Mouse (Mus musculus): ENCODE data around the gene Tjap1. TPM values are rescaled to one million over a fixed set of nuclear protein-coding genes. Genes with fewer than 3 reads are reported as not detected.

The Tjap1 gene
- polyA plus RNA-seq, 1 experiment from 2014 or later = 53.1 TPM

GRCm38 (mm10) chr17:46242993-46243392 lies 39.8 kb downstream of the Tjap1 start:
- H3K9me3 ChIP-seq (ENCODE audit: control insufficient read depth, low read length) = no peaks in the 10 kb centered on the region; the same call in 1 of the 2 replicates
- no peak overlapping the region for H3K9ac ChIP-seq (ENCODE audit: low read length)
- H3K27ac ChIP-seq (replicated peaks; ENCODE audit: low read depth, low read length) = no peak overlapping the region
- no peak for ATAC-seq (ENCODE audit: insufficient number of reproducible peaks, low FRiP score, low TSS enrichment, low read depth)
- no peaks in the 10 kb centered on the region for H3K27me3 ChIP-seq (ENCODE audit: control insufficient read depth, insufficient read depth, low read length)
- 85% methylated on average over 4 of the region's 4 CpGs for WGBS
- DNase-seq (ENCODE audit: low spot score) = no peak
- H3K4me3 ChIP-seq (ENCODE audit: low read depth, low read length) = no peak overlapping the region
- peaks cover 5% of the 10 kb centered on the region; the same call in 1 of the 2 replicates for H3K4me1 ChIP-seq (ENCODE audit: control insufficient read depth, insufficient read depth, low read length)
- peaks cover 62% of the 10 kb centered on the region for H3K36me3 ChIP-seq (ENCODE audit: control insufficient read depth, insufficient read depth, low read length)
- no peak overlapping the region for H3K4me2 ChIP-seq (ENCODE audit: low read depth, severe bottlenecking)

GRCm38 (mm10) chr17:46242274-46242673 lies 40.6 kb downstream of the Tjap1 start:
- Histone ChIP-seq H3K9ac (ENCODE audit: low read length) (no peak overlapping the region), H3K4me1 (ENCODE audit: control insufficient read depth, insufficient read depth, low read length) (peaks cover 5% of the 10 kb centered on the region; the same call in 1 of the 2 replicates), H3K4me2 (ENCODE audit: low read depth, severe bottlenecking) (no peak overlapping the region), H3K27me3 (ENCODE audit: control insufficient read depth, insufficient read depth, low read length) (no peaks in the 10 kb centered on the region), H3K27ac (replicated peaks; ENCODE audit: low read depth, low read length) (no peak overlapping the region), H3K4me3 (ENCODE audit: low read depth, low read length) (no peak overlapping the region), H3K36me3 (ENCODE audit: control insufficient read depth, insufficient read depth, low read length) (peaks cover 65% of the 10 kb centered on the region), H3K9me3 (ENCODE audit: control insufficient read depth, low read length) (no peaks in the 10 kb centered on the region; the same call in 1 of the 2 replicates)
- ATAC-seq (ENCODE audit: insufficient number of reproducible peaks, low FRiP score, low TSS enrichment, low read depth) = no peak
- WGBS = 91% methylated on average over 13 of the region's 13 CpGs
- no peak for DNase-seq (ENCODE audit: low spot score)

- H3K27me3 ChIP-seq (ENCODE audit: control insufficient read depth, insufficient read depth, low read length) = no peaks in the 10 kb centered on the region
- H3K4me1 ChIP-seq (ENCODE audit: control insufficient read depth, insufficient read depth, low read length) = no peaks in the 10 kb centered on the region
- H3K4me3 ChIP-seq (ENCODE audit: low read depth, low read length) = no peak overlapping the region
- DNase-seq (ENCODE audit: low spot score) (no peak), ATAC-seq (ENCODE audit: insufficient number of reproducible peaks, low FRiP score, low TSS enrichment, low read depth) (no peak)
- no peaks in the 10 kb centered on the region; the same call in 1 of the 2 replicates for H3K9me3 ChIP-seq (ENCODE audit: control insufficient read depth, low read length)
- no peak overlapping the region for H3K27ac ChIP-seq (replicated peaks; ENCODE audit: low read depth, low read length)
- no peak overlapping the region for H3K4me2 ChIP-seq (ENCODE audit: low read depth, severe bottlenecking)
- H3K9ac ChIP-seq (ENCODE audit: low read length) = no peak overlapping the region
- WGBS = 78% methylated on average over 11 of the region's 11 CpGs
- peaks cover 71% of the 10 kb centered on the region for H3K36me3 ChIP-seq (ENCODE audit: control insufficient read depth, insufficient read depth, low read length)
Observed at GRCm38 (mm10) chr17:46241471-46241870, 41.4 kb downstream of the Tjap1 start.

GRCm38 (mm10) chr17:46239516-46240114 lies 43.2 kb downstream of the Tjap1 start:
- WGBS = 91% methylated on average over 15 of the region's 15 CpGs
- Histone ChIP-seq H3K27me3 (ENCODE audit: control insufficient read depth, insufficient read depth, low read length) (no peaks in the 10 kb centered on the region), H3K4me3 (ENCODE audit: low read depth, low read length) (no peak overlapping the region), H3K27ac (replicated peaks; ENCODE audit: low read depth, low read length) (no peak overlapping the region), H3K9me3 (ENCODE audit: control insufficient read depth, low read length) (no peaks in the 10 kb centered on the region; the same call in 1 of the 2 replicates), H3K4me1 (ENCODE audit: control insufficient read depth, insufficient read depth, low read length) (no peaks in the 10 kb centered on the region), H3K4me2 (ENCODE audit: low read depth, severe bottlenecking) (no peak overlapping the region), H3K9ac (ENCODE audit: low read length) (no peak overlapping the region), H3K36me3 (ENCODE audit: control insufficient read depth, insufficient read depth, low read length) (peaks cover 59% of the 10 kb centered on the region)
- ATAC-seq (ENCODE audit: insufficient number of reproducible peaks, low FRiP score, low TSS enrichment, low read depth) (no peak; the same call in 1 of the 2 replicates), DNase-seq (ENCODE audit: low spot score) (no peak)

- WGBS = 86% methylated on average over 5 of the region's 5 CpGs
- Histone ChIP-seq H3K27me3 (ENCODE audit: control insufficient read depth, insufficient read depth, low read length) (no peaks in the 10 kb centered on the region), H3K4me1 (ENCODE audit: control insufficient read depth, insufficient read depth, low read length) (no peaks in the 10 kb centered on the region), H3K27ac (replicated peaks; ENCODE audit: low read depth, low read length) (no peak overlapping the region), H3K36me3 (ENCODE audit: control insufficient read depth, insufficient read depth, low read length) (peaks cover 51% of the 10 kb centered on the region), H3K9ac (ENCODE audit: low read length) (no peak overlapping the region), H3K9me3 (ENCODE audit: control insufficient read depth, low read length) (no peaks in the 10 kb centered on the region; the same call in 1 of the 2 replicates), H3K4me3 (ENCODE audit: low read depth, low read length) (no peak overlapping the region), H3K4me2 (ENCODE audit: low read depth, severe bottlenecking) (no peak overlapping the region)
- DNase-seq (ENCODE audit: low spot score) (no peak), ATAC-seq (ENCODE audit: insufficient number of reproducible peaks, low FRiP score, low TSS enrichment, low read depth) (no peak)
Observed at GRCm38 (mm10) chr17:46237480-46237879, 45.3 kb downstream of the Tjap1 start.

GRCm38 (mm10) chr17:46237079-46237478 lies 45.7 kb downstream of the Tjap1 start:
- Histone ChIP-seq H3K4me2 (ENCODE audit: low read depth, severe bottlenecking) (no peak overlapping the region), H3K36me3 (ENCODE audit: control insufficient read depth, insufficient read depth, low read length) (peaks cover 47% of the 10 kb centered on the region), H3K27ac (replicated peaks; ENCODE audit: low read depth, low read length) (no peak overlapping the region), H3K4me1 (ENCODE audit: control insufficient read depth, insufficient read depth, low read length) (no peaks in the 10 kb centered on the region), H3K4me3 (ENCODE audit: low read depth, low read length) (no peak overlapping the region), H3K9me3 (ENCODE audit: control insufficient read depth, low read length) (no peaks in the 10 kb centered on the region; the same call in 1 of the 2 replicates), H3K9ac (ENCODE audit: low read length) (no peak overlapping the region), H3K27me3 (ENCODE audit: control insufficient read depth, insufficient read depth, low read length) (no peaks in the 10 kb centered on the region)
- 92% methylated on average over 6 of the region's 6 CpGs for WGBS
- DNase-seq (ENCODE audit: low spot score) = no peak
- no peak for ATAC-seq (ENCODE audit: insufficient number of reproducible peaks, low FRiP score, low TSS enrichment, low read depth)

- H3K27me3 ChIP-seq (ENCODE audit: control insufficient read depth, insufficient read depth, low read length) = no peaks in the 10 kb centered on the region
- no peak for DNase-seq (ENCODE audit: low spot score)
- 94% methylated on average over 1 of the region's 1 CpGs for WGBS
Observed at GRCm38 (mm10) chr17:46236067-46236466, 46.8 kb downstream of the Tjap1 start.

GRCm38 (mm10) chr17:46227576-46227975 lies 55.2 kb downstream of the Tjap1 start:
- Histone ChIP-seq H3K27ac (replicated peaks; ENCODE audit: low read depth, low read length) (no peak overlapping the region), H3K36me3 (ENCODE audit: control insufficient read depth, insufficient read depth, low read length) (peaks cover 38% of the 10 kb centered on the region), H3K4me3 (ENCODE audit: low read depth, low read length) (no peak overlapping the region), H3K27me3 (ENCODE audit: control insufficient read depth, insufficient read depth, low read length) (no peaks in the 10 kb centered on the region), H3K9me3 (ENCODE audit: control insufficient read depth, low read length) (no peaks in the 10 kb centered on the region), H3K4me2 (ENCODE audit: low read depth, severe bottlenecking) (no peak overlapping the region), H3K4me1 (ENCODE audit: control insufficient read depth, insufficient read depth, low read length) (no peaks in the 10 kb centered on the region), H3K9ac (ENCODE audit: low read length) (no peak overlapping the region)
- WGBS = 37% methylated on average over 7 of the region's 7 CpGs
- DNase-seq (ENCODE audit: low spot score) (no peak), ATAC-seq (ENCODE audit: insufficient number of reproducible peaks, low FRiP score, low TSS enrichment, low read depth) (no peak)

More at GRCm38 (mm10) chr17:46236067-46236466, 46.8 kb downstream of the Tjap1 start:
- H3K27ac ChIP-seq (replicated peaks; ENCODE audit: low read depth, low read length) = no peak overlapping the region
- no peak overlapping the region for H3K4me3 ChIP-seq (ENCODE audit: low read depth, low read length)
- no peak for ATAC-seq (ENCODE audit: insufficient number of reproducible peaks, low FRiP score, low TSS enrichment, low read depth)
- H3K9me3 ChIP-seq (ENCODE audit: control insufficient read depth, low read length) = no peaks in the 10 kb centered on the region; the same call in 1 of the 2 replicates
- no peak overlapping the region for H3K9ac ChIP-seq (ENCODE audit: low read length)
- H3K4me2 ChIP-seq (ENCODE audit: low read depth, severe bottlenecking) = no peak overlapping the region
- no peaks in the 10 kb centered on the region for H3K4me1 ChIP-seq (ENCODE audit: control insufficient read depth, insufficient read depth, low read length)
- H3K36me3 ChIP-seq (ENCODE audit: control insufficient read depth, insufficient read depth, low read length) = peaks cover 40% of the 10 kb centered on the region

GRCm38 (mm10) chr17:46221601-46222000 lies 61.2 kb downstream of the Tjap1 start:
- Histone ChIP-seq H3K27ac (replicated peaks; ENCODE audit: low read depth, low read length) (no peak overlapping the region), H3K27me3 (ENCODE audit: control insufficient read depth, insufficient read depth, low read length) (no peaks in the 10 kb centered on the region), H3K9me3 (ENCODE audit: control insufficient read depth, low read length) (no peaks in the 10 kb centered on the region), H3K4me3 (ENCODE audit: low read depth, low read length) (no peak overlapping the region), H3K4me2 (ENCODE audit: low read depth, severe bottlenecking) (no peak overlapping the region), H3K4me1 (ENCODE audit: control insufficient read depth, insufficient read depth, low read length) (no peaks in the 10 kb centered on the region), H3K9ac (ENCODE audit: low read length) (no peak overlapping the region), H3K36me3 (ENCODE audit: control insufficient read depth, insufficient read depth, low read length) (peaks cover 37% of the 10 kb centered on the region)
- 89% methylated on average over 3 of the region's 3 CpGs for WGBS
- DNase-seq (ENCODE audit: low spot score) (no peak), ATAC-seq (ENCODE audit: insufficient number of reproducible peaks, low FRiP score, low TSS enrichment, low read depth) (no peak)
